Mouse (Mus musculus): ENCODE data around the gene Ccser2. TPM values are rescaled to one million over a fixed set of nuclear protein-coding genes. Genes with fewer than 3 reads are reported as not detected.

Ccser2 gene
- polyA plus RNA-seq, 1 experiment: 12.8 TPM

- Histone ChIP-seq H3K36me3 (ENCODE audit: control insufficient read depth, insufficient read depth, low read length) (no peaks in the 10 kb centered on the region), H3K4me3 (ENCODE audit: low read depth, low read length) (peak overlapping the region; percentile 98), H3K4me1 (ENCODE audit: control insufficient read depth, insufficient read depth, insufficient read length, low read length) (peaks cover 17% of the 10 kb centered on the region; the same call in 1 of the 2 replicates), H3K27ac (ENCODE audit: insufficient read depth, low read depth, low read length) (peak overlapping the region; percentile 51; the same call in 1 of the 2 replicates), H3K27me3 (ENCODE audit: control insufficient read depth, insufficient read depth, low read length) (no peaks in the 10 kb centered on the region)
- under 1% methylated on average over 49 of the region's 49 CpGs for WGBS
- TF ChIP-seq POLR2A (IDR thresholded peaks at IDR 0.05; ENCODE audit: low read depth, low read length): no peak
- TF ChIP-seq CTCF (IDR thresholded peaks at IDR 0.05; ENCODE audit: extremely low read depth, insufficient read length, insufficient replicate concordance, low read depth, low read length): no peak
These were observed 425 bp downstream of the Ccser2 start for GRCm38 (mm10) chr14:36968076-36968627.

DNA sequence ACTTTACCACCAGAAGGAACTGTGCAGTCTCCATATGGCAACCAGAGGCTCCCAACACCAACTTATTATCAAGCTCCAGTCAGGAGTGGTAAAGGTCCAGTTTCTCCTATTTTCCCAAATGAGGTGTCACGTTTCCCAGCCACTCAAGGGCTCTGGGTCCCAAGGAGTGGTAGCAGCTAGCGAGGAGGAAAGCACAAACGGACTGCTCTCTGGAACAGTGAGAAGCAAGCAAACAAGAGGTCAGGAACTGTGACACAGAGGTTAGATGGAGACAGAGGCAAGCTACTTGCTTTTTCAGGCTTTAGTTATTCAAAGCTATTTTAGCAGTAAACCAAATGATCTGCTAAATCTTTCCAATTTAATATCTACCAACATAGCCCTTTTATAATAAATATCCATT is 3.2 kb downstream of the Ccser2 start:
- Histone ChIP-seq H3K4me1 (ENCODE audit: control insufficient read depth, insufficient read depth, insufficient read length, low read length) (peaks cover 16% of the 10 kb centered on the region; the same call in 1 of the 2 replicates), H3K36me3 (ENCODE audit: control insufficient read depth, insufficient read depth, low read length) (no peaks in the 10 kb centered on the region), H3K27me3 (ENCODE audit: control insufficient read depth, insufficient read depth, low read length) (no peaks in the 10 kb centered on the region), H3K4me3 (ENCODE audit: low read depth, low read length) (no peak overlapping the region), H3K27ac (ENCODE audit: insufficient read depth, low read depth, low read length) (no peak overlapping the region)
- TF ChIP-seq CTCF (IDR thresholded peaks at IDR 0.05; ENCODE audit: extremely low read depth, insufficient read length, insufficient replicate concordance, low read depth, low read length) (no peak), POLR2A (IDR thresholded peaks at IDR 0.05; ENCODE audit: low read depth, low read length) (no peak)
- WGBS: 76% methylated on average over 3 of the region's 3 CpGs

DNA sequence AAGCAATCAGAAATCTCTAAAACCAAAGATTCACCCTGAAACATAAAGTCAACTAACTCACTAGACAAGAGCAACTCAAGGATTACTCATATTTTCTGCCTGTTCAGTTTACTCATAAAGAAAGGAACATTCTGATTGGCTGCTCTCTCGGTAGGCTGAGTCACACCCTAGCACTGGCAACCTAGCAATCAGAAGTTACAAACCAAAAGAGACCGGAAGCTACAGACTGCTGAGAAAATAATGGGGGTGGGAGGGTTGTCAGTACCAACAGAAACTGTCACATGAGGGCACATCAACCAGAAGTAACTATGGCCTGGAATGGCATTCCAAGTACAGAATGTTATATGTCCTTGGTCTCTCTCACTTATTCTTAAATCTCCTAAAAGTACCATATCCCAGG is 6.1 kb downstream of the Ccser2 start:
- TF ChIP-seq POLR2A (IDR thresholded peaks at IDR 0.05; ENCODE audit: low read depth, low read length) (no peak), CTCF (IDR thresholded peaks at IDR 0.05; ENCODE audit: extremely low read depth, insufficient read length, insufficient replicate concordance, low read depth, low read length) (no peak)
- Histone ChIP-seq H3K27ac (ENCODE audit: insufficient read depth, low read depth, low read length) (peak overlapping the region; percentile 72), H3K27me3 (ENCODE audit: control insufficient read depth, insufficient read depth, low read length) (no peaks in the 10 kb centered on the region), H3K4me3 (ENCODE audit: low read depth, low read length) (no peak overlapping the region), H3K4me1 (ENCODE audit: control insufficient read depth, insufficient read depth, insufficient read length, low read length) (peaks cover 8% of the 10 kb centered on the region; the same call in 1 of the 2 replicates), H3K36me3 (ENCODE audit: control insufficient read depth, insufficient read depth, low read length) (no peaks in the 10 kb centered on the region)
- WGBS: 65% methylated on average over 2 of the region's 2 CpGs

DNA sequence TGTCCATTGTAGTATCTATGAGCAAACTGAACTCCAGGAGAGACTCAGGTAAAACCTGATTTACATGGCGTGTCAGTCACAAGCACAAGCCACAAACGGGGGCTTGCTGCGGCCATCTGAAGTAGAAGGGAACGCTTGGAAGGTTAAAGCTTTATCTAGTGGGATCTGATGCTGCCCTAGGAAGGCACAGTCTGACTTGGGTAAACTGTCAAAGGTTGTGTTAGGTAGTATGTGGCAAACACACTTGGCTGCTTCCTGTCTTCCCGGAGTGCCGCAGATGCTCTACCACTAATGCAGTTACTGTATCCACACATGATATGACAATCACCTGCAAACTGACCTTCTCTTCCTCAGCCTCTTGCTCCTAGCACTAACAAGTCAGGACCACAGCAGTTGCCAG is 10.9 kb downstream of the Ccser2 start:
- TF ChIP-seq POLR2A (IDR thresholded peaks at IDR 0.05; ENCODE audit: low read depth, low read length) (no peak), CTCF (IDR thresholded peaks at IDR 0.05; ENCODE audit: extremely low read depth, insufficient read length, insufficient replicate concordance, low read depth, low read length) (no peak)
- Histone ChIP-seq H3K27ac (ENCODE audit: insufficient read depth, low read depth, low read length) (peak overlapping the region; percentile 27), H3K4me1 (ENCODE audit: control insufficient read depth, insufficient read depth, insufficient read length, low read length) (peaks cover 11% of the 10 kb centered on the region; the same call in 1 of the 2 replicates), H3K27me3 (ENCODE audit: control insufficient read depth, insufficient read depth, low read length) (no peaks in the 10 kb centered on the region), H3K36me3 (ENCODE audit: control insufficient read depth, insufficient read depth, low read length) (no peaks in the 10 kb centered on the region), H3K4me3 (ENCODE audit: low read depth, low read length) (no peak overlapping the region)
- WGBS: 91% methylated on average over 6 of the region's 6 CpGs

- H3K36me3 ChIP-seq (ENCODE audit: control insufficient read depth, insufficient read depth, low read length): no peaks in the 10 kb centered on the region
- H3K27me3 ChIP-seq (ENCODE audit: control insufficient read depth, insufficient read depth, low read length): no peaks in the 10 kb centered on the region
- H3K4me1 ChIP-seq (ENCODE audit: control insufficient read depth, insufficient read depth, insufficient read length, low read length): peaks cover 13% of the 10 kb centered on the region; the same call in 1 of the 2 replicates
- H3K4me3 ChIP-seq (ENCODE audit: low read depth, low read length): no peak overlapping the region
- no peak for TF ChIP-seq POLR2A (IDR thresholded peaks at IDR 0.05; ENCODE audit: low read depth, low read length)
- TF ChIP-seq CTCF (IDR thresholded peaks at IDR 0.05; ENCODE audit: extremely low read depth, insufficient read length, insufficient replicate concordance, low read depth, low read length): no peak
- WGBS: 44% methylated on average over 6 of the region's 6 CpGs
- H3K27ac ChIP-seq (ENCODE audit: insufficient read depth, low read depth, low read length): peak overlapping the region; percentile 27
These were observed 11.3 kb downstream of the Ccser2 start for GRCm38 (mm10) chr14:36957261-36957660.

DNA sequence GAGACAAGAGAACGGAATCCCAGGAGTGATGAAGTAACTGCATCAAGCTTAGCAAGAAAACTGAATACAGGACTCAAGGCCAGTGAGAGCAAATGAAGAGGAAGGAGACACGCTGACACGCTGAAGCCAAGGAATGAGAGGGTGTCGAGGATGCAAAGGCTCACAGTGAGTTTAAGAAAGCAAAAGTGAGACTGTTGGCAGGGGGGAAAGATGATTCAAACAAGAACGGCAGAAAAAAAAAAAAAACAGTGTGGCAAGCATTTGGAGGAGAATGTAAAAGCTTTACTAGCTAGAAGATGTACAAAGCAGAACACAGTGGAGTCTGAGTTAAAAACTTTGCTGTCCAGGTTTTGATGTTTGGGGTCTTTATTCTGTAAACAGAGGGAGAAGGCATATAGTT is 11.9 kb downstream of the Ccser2 start:
- Histone ChIP-seq H3K4me1 (ENCODE audit: control insufficient read depth, insufficient read depth, insufficient read length, low read length) (peaks cover 13% of the 10 kb centered on the region; the same call in 1 of the 2 replicates), H3K27ac (ENCODE audit: insufficient read depth, low read depth, low read length) (no peak overlapping the region), H3K27me3 (ENCODE audit: control insufficient read depth, insufficient read depth, low read length) (no peaks in the 10 kb centered on the region), H3K4me3 (ENCODE audit: low read depth, low read length) (no peak overlapping the region), H3K36me3 (ENCODE audit: control insufficient read depth, insufficient read depth, low read length) (no peaks in the 10 kb centered on the region)
- WGBS: 66% methylated on average over 5 of the region's 5 CpGs
- TF ChIP-seq CTCF (IDR thresholded peaks at IDR 0.05; ENCODE audit: extremely low read depth, insufficient read length, insufficient replicate concordance, low read depth, low read length): no peak
- TF ChIP-seq POLR2A (IDR thresholded peaks at IDR 0.05; ENCODE audit: low read depth, low read length): no peak

GRCm38 (mm10) chr14:36952687-36953426 is 15.7 kb downstream of the Ccser2 start:
- Histone ChIP-seq H3K27me3 (ENCODE audit: control insufficient read depth, insufficient read depth, low read length) (no peaks in the 10 kb centered on the region), H3K36me3 (ENCODE audit: control insufficient read depth, insufficient read depth, low read length) (no peaks in the 10 kb centered on the region), H3K4me3 (ENCODE audit: low read depth, low read length) (no peak overlapping the region), H3K27ac (ENCODE audit: insufficient read depth, low read depth, low read length) (peak overlapping the region; percentile 8; the same call in 1 of the 2 replicates), H3K4me1 (ENCODE audit: control insufficient read depth, insufficient read depth, insufficient read length, low read length) (peaks cover 12% of the 10 kb centered on the region; the same call in 1 of the 2 replicates)
- 64% methylated on average over 10 of the region's 10 CpGs for WGBS
- no peak for TF ChIP-seq POLR2A (IDR thresholded peaks at IDR 0.05; ENCODE audit: low read depth, low read length)
- TF ChIP-seq CTCF (IDR thresholded peaks at IDR 0.05; ENCODE audit: extremely low read depth, insufficient read length, insufficient replicate concordance, low read depth, low read length): no peak
